Mouse (Mus musculus) ovary, adult 10 weeks (tissue): ENCODE measurements around the gene Ankra2. TPM values are rescaled to one million over a fixed set of nuclear protein-coding genes. Genes with fewer than 3 reads are reported as not detected.

Source experiments
- polyA plus RNA-seq: library from polyadenylated mRNA; stranded (reverse); fragments of 350-450 nt; fragmentation: Illumina TruSeq; extraction: RNeasy Lipid Tissue Mini Kit (QIAGEN cat#74804); gene quantifications from one replicate; pipeline ENCODE4 v1.2.3, GENCODE M21; 2014

Ankra2 gene
- polyA plus RNA-seq = 34.2 TPM

DNA sequence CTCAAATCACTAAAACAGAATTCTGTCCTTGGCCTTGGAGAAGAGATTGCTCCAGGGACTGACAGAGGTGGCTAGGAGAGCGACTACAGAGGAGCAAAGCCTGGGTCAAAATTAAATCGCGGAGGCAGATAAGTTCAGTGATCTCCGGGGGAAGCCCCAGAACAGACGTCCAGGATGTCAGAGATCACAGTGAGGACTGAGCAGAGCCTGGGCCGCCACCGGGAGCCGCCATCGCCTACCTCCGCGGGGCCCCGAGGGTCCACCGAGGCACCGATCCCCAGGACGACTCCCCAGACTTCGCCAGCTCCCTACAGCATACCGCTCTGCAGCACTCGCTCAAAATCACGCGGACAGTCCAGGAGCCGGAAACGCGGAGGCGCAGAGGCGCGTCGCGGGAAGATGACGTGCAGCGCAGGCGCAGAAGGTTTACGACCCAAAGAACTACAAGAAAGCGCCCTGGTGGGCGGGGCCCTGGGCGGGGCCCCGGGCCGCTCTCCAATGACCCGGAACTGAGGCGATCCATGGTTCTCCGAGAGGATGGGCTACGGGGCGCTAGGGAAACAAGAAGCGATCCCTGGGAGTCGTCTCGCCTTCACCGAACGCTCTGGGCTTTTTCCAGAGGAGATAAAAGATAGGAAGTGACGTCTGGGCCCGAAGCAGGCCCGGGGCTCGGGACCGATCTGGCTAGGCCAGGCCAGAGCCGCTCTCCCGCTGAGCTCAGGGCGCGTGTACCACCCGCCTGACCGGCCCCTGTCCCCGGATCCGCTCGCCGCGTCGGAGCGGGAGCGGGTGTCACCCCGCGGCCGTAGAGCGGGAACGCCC is at the start of gene Ankra2, which contains the start of gene Utp15:
Gene Ankra2 (plus strand): TSS at position 439 of the 822 bp plus-strand sequence.
Gene Utp15 (minus strand): TSS at position 406 of the 822 bp plus-strand sequence.

GRCm38 (mm10) chr13:98279686-98280085 is 16.8 kb downstream of the Ankra2 start, which contains the start of gene Gm21976:
Gene Gm21976, plus strand, starts transcription at chr13:98279887.

GRCm38 (mm10) chr13:98316480-98317245 is 53.8 kb downstream of the Ankra2 start, which contains the start of gene Btf3:
Gene Btf3, minus strand, starts transcription at chr13:98317006.

Other genes starting within 250 kb of the Ankra2 start
- gene Arhgef28, start 56.6 kb upstream of the Ankra2 start, polyA plus RNA-seq = 23.3 TPM
- 28.1 TPM for gene Utp15, start within 50 bp of the Ankra2 start, polyA plus RNA-seq
- not detected for gene Gm21976, start 16.8 kb downstream of the Ankra2 start, polyA plus RNA-seq
- gene Btf3, start 53.9 kb downstream of the Ankra2 start, polyA plus RNA-seq = 1,169 TPM
- gene Foxd1, start 91.2 kb downstream of the Ankra2 start, polyA plus RNA-seq = not detected
- 2.0 TPM for gene Gm10320, start 228.9 kb downstream of the Ankra2 start, polyA plus RNA-seq